Mouse (Mus musculus) testis, adult 2 months (tissue): Measurements from ENCODE around the gene Sar1a.

Experiments used
- CTCF ChIP-seq: fragments of 200-500 bp; IDR thresholded peaks from 2 replicates; pipeline ENCODE4 v1.5.1; 2012; ENCODE audit warnings: low read depth, mild to moderate bottlenecking, inconsistent platforms, low read length, moderate library complexity; ENCODE audit not compliant: control insufficient read depth, insufficient read depth, insufficient replicate concordance
- POLR2A ChIP-seq: fragments of 200-500 bp; IDR thresholded peaks from 2 replicates; pipeline ENCODE4 v1.6.1; 2012; ENCODE audit warnings: low read depth, mild to moderate bottlenecking, inconsistent platforms, low read length, moderate library complexity; ENCODE audit not compliant: control insufficient read depth

- TF ChIP-seq CTCF (no peak), POLR2A (no peak)
These were observed 35.4 kb downstream of the Sar1a start for GRCm38 (mm10) chr10:61715462-61715837.
